Mouse (Mus musculus) spleen, postnatal 14 days (tissue): ENCODE measurements around the gene Gins2.

Experiments
- DNase-seq, 2 experiments: peaks; one replicate each; pipeline ENCODE4 v3.0.0; 2021 to 2022; ENCODE audit warnings: low spot score in 2 of 2

Gins2 gene

GRCm38 (mm10) chr8:120530954-120531656 lies 58.0 kb downstream of the Gins2 start:
- DNase-seq = no peak

DNA sequence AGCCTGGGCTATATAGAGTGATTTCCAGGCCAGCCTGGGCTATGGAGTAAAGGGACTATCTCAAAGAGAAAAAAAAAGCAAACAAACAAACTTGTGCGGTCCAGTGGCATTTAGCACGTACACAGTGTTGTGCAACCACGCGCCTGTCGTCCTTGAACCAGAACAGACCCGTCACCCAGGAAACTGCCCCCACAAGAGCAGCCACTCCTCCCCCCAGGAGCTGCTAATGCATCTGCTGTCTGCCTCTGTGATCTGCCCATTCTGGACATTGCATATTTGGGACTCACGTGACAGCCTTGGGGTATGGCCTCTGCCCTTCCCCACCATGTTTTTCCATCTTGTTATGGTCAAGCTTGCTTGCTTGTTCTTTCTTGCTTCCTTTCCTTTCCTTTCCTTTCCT lies 59.9 kb downstream of the Gins2 start:
- DNase-seq = no peak
